14 mouse cellular contexts compared by ENCODE assay signal in genomic region chr7:43785286-43785685, GRCm38 (mm10). TPM values are rescaled to one million over a fixed set of nuclear protein-coding genes. Genes with fewer than 3 reads are reported as not detected.
DNase-seq lines count a peak whose midpoint lies in the region; ATAC-seq and TF ChIP-seq lines count a peak whose summit lies in the region.
"Had no signal": no experiment of that assay in that cellular context is flagged by ENCODE, and none has a peak within 500 bp of the region (broad histone marks: within the 10 kb centered on the region; RNA-seq: fewer than 3 reads in every experiment).

No protein-coding gene starts in this region.

- no peak overlapping the region for H3K27ac ChIP-seq in intestine, postnatal 0 days (ENCODE audit: low read depth, low read length)
- no peak overlapping the region for H3K27ac ChIP-seq in intestine, embryonic 15.5 days
- H3K27ac ChIP-seq in midbrain, postnatal 0 days (ENCODE audit: low read depth, low read length): no peak overlapping the region
- no peak overlapping the region for H3K27ac ChIP-seq in midbrain, embryonic 16.5 days (ENCODE audit: low read length)
- H3K27ac ChIP-seq: lung, embryonic 15.5 days had no signal

- H3K36me3 ChIP-seq in intestine, postnatal 0 days (ENCODE audit: control insufficient read depth, insufficient read depth): no peaks in the 10 kb centered on the region
- H3K36me3 ChIP-seq in intestine, embryonic 15.5 days: no peaks in the 10 kb centered on the region
- no peaks in the 10 kb centered on the region for H3K36me3 ChIP-seq in midbrain, postnatal 0 days (ENCODE audit: insufficient read depth, low read length)
- no peaks in the 10 kb centered on the region for H3K36me3 ChIP-seq in midbrain, embryonic 16.5 days (ENCODE audit: control insufficient read depth, insufficient read depth, low read length)
- H3K36me3 ChIP-seq: lung, embryonic 15.5 days had no signal

- H3K9me3 ChIP-seq in intestine, postnatal 0 days (ENCODE audit: control insufficient read depth): no peaks in the 10 kb centered on the region
- H3K9me3 ChIP-seq in intestine, embryonic 15.5 days: no peaks in the 10 kb centered on the region
- H3K9me3 ChIP-seq in midbrain, postnatal 0 days (ENCODE audit: low read length): no peaks in the 10 kb centered on the region
- no peaks in the 10 kb centered on the region for H3K9me3 ChIP-seq in midbrain, embryonic 16.5 days (replicated peaks; ENCODE audit: control insufficient read depth, low read length, poor library complexity, severe bottlenecking)
- H3K9me3 ChIP-seq: lung, embryonic 15.5 days had no signal

- 0 out of 2 replicates have a peak, but pooled peaks cover 6% of the 10 kb centered on the region for H3K27me3 ChIP-seq in intestine, postnatal 0 days (replicated peaks; ENCODE audit: control insufficient read depth, insufficient read depth, low read length)
- 0 out of 2 replicates have a peak, but pooled peaks cover 7% of the 10 kb centered on the region for H3K27me3 ChIP-seq in intestine, embryonic 15.5 days (replicated peaks)
- 0 out of 2 replicates have a peak, but pooled peaks cover 5% of the 10 kb centered on the region for H3K27me3 ChIP-seq in midbrain, postnatal 0 days (ENCODE audit: insufficient read depth, low read length)
- peaks cover 6% of the 10 kb centered on the region for H3K27me3 ChIP-seq in midbrain, embryonic 16.5 days (ENCODE audit: control insufficient read depth, insufficient read depth, low read depth, low read length)

- peak; percentile 39 for DNase-seq in midbrain, postnatal 0 days (ENCODE audit: low spot score)
- peak; percentile 58 for DNase-seq in brain, adult 2 months (ENCODE audit: low read depth, low spot score)
- no peak for DNase-seq in spleen, adult 18-20 months
- no peak for DNase-seq in ovary, postnatal 10 days (ENCODE audit: low spot score)
- DNase-seq in T-cell, adult 2 months (ENCODE audit: low spot score): no peak
- DNase-seq: cerebellum, postnatal 10 days; gastrocnemius, postnatal 25 days had no signal

- peak; percentile 40 for TF ChIP-seq CTCF in intestine, postnatal 0 days (IDR thresholded peaks at IDR 0.05; ENCODE audit: low read depth)
- TF ChIP-seq CTCF in midbrain, postnatal 0 days (IDR thresholded peaks at IDR 0.05): peak; percentile 47

- H3K4me2 ChIP-seq in intestine, postnatal 0 days (replicated peaks; ENCODE audit: low read depth): no peak overlapping the region
- no peak overlapping the region for H3K4me2 ChIP-seq in intestine, embryonic 15.5 days (replicated peaks)
- no peak overlapping the region for H3K4me2 ChIP-seq in midbrain, postnatal 0 days (ENCODE audit: low read depth, low read length, poor library complexity, severe bottlenecking)
- no peak overlapping the region for H3K4me2 ChIP-seq in midbrain, embryonic 16.5 days (ENCODE audit: low read length)
- H3K4me2 ChIP-seq: lung, embryonic 15.5 days had no signal

- H3K4me3 ChIP-seq in intestine, postnatal 0 days (ENCODE audit: low read depth, low read length): no peak overlapping the region
- no peak overlapping the region for H3K4me3 ChIP-seq in intestine, embryonic 15.5 days (replicated peaks)
- H3K4me3 ChIP-seq in midbrain, postnatal 0 days (ENCODE audit: low read depth, low read length): no peak overlapping the region
- H3K4me3 ChIP-seq in midbrain, embryonic 16.5 days (ENCODE audit: low read depth, low read length): no peak overlapping the region
- H3K4me3 ChIP-seq: lung, embryonic 15.5 days had no signal

- H3K9ac ChIP-seq in intestine, postnatal 0 days (ENCODE audit: low read depth, low read length): no peak overlapping the region
- H3K9ac ChIP-seq in intestine, embryonic 15.5 days: no peak overlapping the region
- no peak overlapping the region for H3K9ac ChIP-seq in midbrain, postnatal 0 days (replicated peaks; ENCODE audit: low read length, poor library complexity, severe bottlenecking)
- no peak overlapping the region for H3K9ac ChIP-seq in midbrain, embryonic 16.5 days (ENCODE audit: low read depth, low read length)
- H3K9ac ChIP-seq: lung, embryonic 15.5 days had no signal

- no peak for ATAC-seq in intestine, postnatal 0 days
- ATAC-seq in intestine, embryonic 15.5 days: no peak
- ATAC-seq in midbrain, postnatal 0 days (ENCODE audit: low FRiP score): no peak
- no peak for ATAC-seq in midbrain, embryonic 16.5 days

- WGBS in intestine, postnatal 0 days: 79% methylated on average over 1 of the region's 1 CpGs
- WGBS in intestine, embryonic 15.5 days: 83% methylated on average over 1 of the region's 1 CpGs
- 84% methylated on average over 1 of the region's 1 CpGs for whole genome bisulfite sequencing in midbrain, postnatal 0 days
- WGBS in midbrain, embryonic 16.5 days: 91% methylated on average over 1 of the region's 1 CpGs

- 0 out of 2 replicates have a peak, but pooled peaks cover 2% of the 10 kb centered on the region for H3K4me1 ChIP-seq in intestine, postnatal 0 days (replicated peaks; ENCODE audit: control insufficient read depth, insufficient read depth, low read length)
- H3K4me1 ChIP-seq in intestine, embryonic 15.5 days (replicated peaks): peaks cover 2% of the 10 kb centered on the region; the same call in 1 of the 2 replicates
- H3K4me1 ChIP-seq in midbrain, postnatal 0 days (ENCODE audit: insufficient read depth, low read length): 0 out of 2 replicates have a peak, but pooled peaks cover 4% of the 10 kb centered on the region
- peaks cover 6% of the 10 kb centered on the region for H3K4me1 ChIP-seq in midbrain, embryonic 16.5 days (ENCODE audit: control insufficient read depth, insufficient read depth, low read length)

RNA-seq across cellular contexts. Expression of gene Klk10, which starts 4.5 kb away (rescaled TPM):
- 0.33 TPM in 1 of 2 replicates, not detected in the other for polyA plus RNA-seq in intestine, postnatal 0 days (2015; fragmentation: Nextera tagmentation; extraction: Ambion mirVana)
- 3.0 and 3.4 TPM in 2 replicates for polyA plus RNA-seq in intestine, embryonic 15.5 days (2015; fragmentation: Nextera tagmentation; extraction: Ambion mirVana)
- total RNA-seq in midbrain, postnatal 0 days (2014; rRNA removed): 0.66 TPM in 1 of 2 replicates, not detected in the other
- polyA plus RNA-seq in midbrain, postnatal 0 days (2015; fragmentation: Nextera tagmentation; extraction: Ambion mirVana): 0.28 TPM in 1 of 2 replicates, not detected in the other
- 0.13 and 0.25 TPM in 2 replicates for polyA plus RNA-seq in midbrain, embryonic 16.5 days (2015; fragmentation: Nextera tagmentation; extraction: Ambion mirVana)

RNA-seq across cellular contexts. Expression of gene Klk9, which starts 6.4 kb away (rescaled TPM):
- polyA plus RNA-seq in intestine, postnatal 0 days (2015; fragmentation: Nextera tagmentation; extraction: Ambion mirVana): not detected in 2 replicates
- polyA plus RNA-seq in intestine, embryonic 15.5 days (2015; fragmentation: Nextera tagmentation; extraction: Ambion mirVana): not detected in 2 replicates
- not detected in 2 replicates for total RNA-seq in midbrain, postnatal 0 days (2014; rRNA removed)
- polyA plus RNA-seq in midbrain, postnatal 0 days (2015; fragmentation: Nextera tagmentation; extraction: Ambion mirVana): 0.15 TPM in 1 of 2 replicates, not detected in the other
- 0.13 TPM in 1 of 2 replicates, not detected in the other for polyA plus RNA-seq in midbrain, embryonic 16.5 days (2015; fragmentation: Nextera tagmentation; extraction: Ambion mirVana)
- total RNA-seq: gastrocnemius, postnatal 25 days; heart, postnatal 25 days; left cerebral cortex, postnatal 14 days had no signal
- polyA plus RNA-seq: urinary bladder, adult 2 months had no signal

RNA-seq across cellular contexts. Expression of gene Klk11, which starts 10.9 kb away (rescaled TPM):
- polyA plus RNA-seq in intestine, postnatal 0 days (2015; fragmentation: Nextera tagmentation; extraction: Ambion mirVana): 0.21 TPM in 1 of 2 replicates, not detected in the other
- polyA plus RNA-seq in intestine, embryonic 15.5 days (2015; fragmentation: Nextera tagmentation; extraction: Ambion mirVana): 0.46 and 0.58 TPM in 2 replicates
- total RNA-seq in midbrain, postnatal 0 days (2014; rRNA removed): 0.19 TPM in 1 of 2 replicates, not detected in the other
- polyA plus RNA-seq in midbrain, postnatal 0 days (2015; fragmentation: Nextera tagmentation; extraction: Ambion mirVana): not detected in 2 replicates
- 0.21 TPM in 1 of 2 replicates, not detected in the other for polyA plus RNA-seq in midbrain, embryonic 16.5 days (2015; fragmentation: Nextera tagmentation; extraction: Ambion mirVana)
- total RNA-seq: gastrocnemius, postnatal 25 days; heart, postnatal 25 days; left cerebral cortex, postnatal 14 days had no signal

RNA-seq across cellular contexts. Expression of gene Klk8, which starts 12.1 kb away (rescaled TPM):
- polyA plus RNA-seq in intestine, postnatal 0 days (2015; fragmentation: Nextera tagmentation; extraction: Ambion mirVana): 3.0 and 3.5 TPM in 2 replicates
- 14.5 and 15.1 TPM in 2 replicates for polyA plus RNA-seq in intestine, embryonic 15.5 days (2015; fragmentation: Nextera tagmentation; extraction: Ambion mirVana)
- total RNA-seq in midbrain, postnatal 0 days (2014; rRNA removed): 6.7 and 9.5 TPM in 2 replicates
- polyA plus RNA-seq in midbrain, postnatal 0 days (2015; fragmentation: Nextera tagmentation; extraction: Ambion mirVana): 7.4 and 12.0 TPM in 2 replicates
- 5.7 and 8.6 TPM in 2 replicates for polyA plus RNA-seq in midbrain, embryonic 16.5 days (2015; fragmentation: Nextera tagmentation; extraction: Ambion mirVana)

RNA-seq across cellular contexts. Expression of gene Klk12, which starts 16.6 kb away (rescaled TPM):
- not detected in 2 replicates for polyA plus RNA-seq in intestine, postnatal 0 days (2015; fragmentation: Nextera tagmentation; extraction: Ambion mirVana)
- not detected in 2 replicates for polyA plus RNA-seq in intestine, embryonic 15.5 days (2015; fragmentation: Nextera tagmentation; extraction: Ambion mirVana)
- not detected in 2 replicates for total RNA-seq in midbrain, postnatal 0 days (2014; rRNA removed)
- polyA plus RNA-seq in midbrain, postnatal 0 days (2015; fragmentation: Nextera tagmentation; extraction: Ambion mirVana): not detected in 2 replicates
- not detected in 2 replicates for polyA plus RNA-seq in midbrain, embryonic 16.5 days (2015; fragmentation: Nextera tagmentation; extraction: Ambion mirVana)
- total RNA-seq: gastrocnemius, postnatal 25 days; heart, postnatal 25 days; left cerebral cortex, postnatal 14 days had no signal
- polyA plus RNA-seq: lung, embryonic 15.5 days; urinary bladder, adult 2 months had no signal

Comparison
In these comparisons a context has a peak if more than half of its experiments do, and no peak if none do; other contexts are left out.
1. DNase-seq: peak in midbrain, postnatal 0 days (single experiment) and brain, adult 2 months (single experiment); none in spleen, adult 18-20 months (0 of 2), ovary, postnatal 10 days (single experiment) and T-cell, adult 2 months (single experiment).